Mouse (Mus musculus): ENCODE data around the gene Fmnl3.

- TF ChIP-seq ZNF384 (IDR thresholded peaks at IDR 0.05; ENCODE audit: low read depth, low read length) (0 out of 2 replicates have a peak, but pooled peaks have one; percentile 29), EP300 (IDR thresholded peaks at IDR 0.05; ENCODE audit: low read depth in 1 of 2, low read length in 2 of 2) (peak; percentile 58 to 73)
Observed at GRCm38 (mm10) chr15:99396462-99396861, 26.2 kb upstream of the Fmnl3 start.
